In the genomic region with DNA sequence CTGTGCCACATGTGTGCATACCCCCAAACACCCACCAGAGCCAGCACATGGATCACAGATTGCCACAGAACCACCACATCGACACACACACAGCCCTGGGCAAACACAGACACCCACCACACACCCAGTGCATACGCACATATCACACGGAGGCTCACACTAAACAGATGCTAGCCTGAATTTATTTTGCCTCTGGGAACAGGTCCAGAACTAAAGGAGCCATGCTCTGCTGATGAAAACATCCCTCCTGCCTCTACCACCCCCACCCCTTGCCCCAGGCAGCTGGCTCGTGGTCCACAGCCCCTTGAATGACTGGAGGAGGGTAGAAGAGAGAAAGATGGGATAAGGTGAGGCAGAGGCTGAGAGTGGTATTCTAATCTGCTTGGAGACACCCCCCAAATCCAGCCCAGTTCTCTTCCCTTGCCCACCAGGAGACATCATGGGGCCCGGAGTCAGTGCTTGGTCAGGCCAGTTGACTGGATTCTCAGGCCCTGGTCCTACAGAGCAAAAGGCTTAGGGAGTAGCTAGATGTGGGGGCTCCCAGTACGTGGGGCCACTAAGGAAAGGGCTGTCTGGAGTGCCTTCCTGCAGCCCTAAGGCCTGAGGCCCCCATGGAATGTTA, we compare ENCODE assay signal across 8 mouse cellular contexts. TPM values are rescaled to one million over a fixed set of nuclear protein-coding genes. Genes with fewer than 3 reads are reported as not detected.
DNase-seq lines count a peak whose midpoint lies in the region; ATAC-seq lines count a peak whose summit lies in the region.

No protein-coding gene starts in this region.

- WGBS in embryonic facial prominence, embryonic 11.5 days = 58% methylated on average over 6 of the region's 6 CpGs
- 44% methylated on average over 6 of the region's 6 CpGs for WGBS in hindbrain, embryonic 15.5 days
- 42% methylated on average over 6 of the region's 6 CpGs for WGBS in midbrain, embryonic 16.5 days

- DNase-seq in layer of hippocampus, adult 9-11 months = peak; percentile 60
- DNase-seq in layer of hippocampus, postnatal 25 days (ENCODE audit: extremely low spot score in 1 of 2, low spot score in 1 of 2) = no peak
- DNase-seq in embryonic facial prominence, embryonic 11.5 days (ENCODE audit: low spot score) = no peak
- no peak for DNase-seq in natural killer cell, adult 2 months (ENCODE audit: low spot score in 2 of 2)
- no peak for DNase-seq in kidney, adult 11 months
- DNase-seq in cerebellum, postnatal 25 days = no peak

- H3K9ac ChIP-seq in embryonic facial prominence, embryonic 11.5 days (replicated peaks; ENCODE audit: low read length) = peak overlapping the region; percentile 4; the same call in 1 of the 2 replicates
- H3K9ac ChIP-seq in hindbrain, embryonic 15.5 days = 0 out of 2 replicates have a peak overlapping the region, but pooled peaks have one; percentile 4
- H3K9ac ChIP-seq in midbrain, embryonic 16.5 days (ENCODE audit: low read depth, low read length) = 0 out of 2 replicates have a peak overlapping the region, but pooled peaks have one; percentile 3

- peaks cover 14% of the 10 kb centered on the region for H3K4me1 ChIP-seq in embryonic facial prominence, embryonic 11.5 days (ENCODE audit: control insufficient read depth, insufficient read depth, low read length)
- peaks cover 86% of the 10 kb centered on the region for H3K4me1 ChIP-seq in hindbrain, embryonic 15.5 days (replicated peaks)
- peaks cover 64% of the 10 kb centered on the region for H3K4me1 ChIP-seq in midbrain, embryonic 16.5 days (ENCODE audit: control insufficient read depth, insufficient read depth, low read length)

- H3K36me3 ChIP-seq in embryonic facial prominence, embryonic 11.5 days (replicated peaks; ENCODE audit: control insufficient read depth, insufficient read depth, low read depth, low read length) = no peaks in the 10 kb centered on the region
- H3K36me3 ChIP-seq in hindbrain, embryonic 15.5 days = no peaks in the 10 kb centered on the region
- no peaks in the 10 kb centered on the region for H3K36me3 ChIP-seq in midbrain, embryonic 16.5 days (ENCODE audit: control insufficient read depth, insufficient read depth, low read length)

- no peak overlapping the region for H3K4me3 ChIP-seq in embryonic facial prominence, embryonic 11.5 days (ENCODE audit: low read depth, low read length)
- 0 out of 2 replicates have a peak overlapping the region, but pooled peaks have one; percentile 3 for H3K4me3 ChIP-seq in hindbrain, embryonic 15.5 days
- no peak overlapping the region; the same call in 1 of the 2 replicates for H3K4me3 ChIP-seq in midbrain, embryonic 16.5 days (ENCODE audit: low read depth, low read length)

- H3K9me3 ChIP-seq in embryonic facial prominence, embryonic 11.5 days (replicated peaks; ENCODE audit: control insufficient read depth, low read length) = no peaks in the 10 kb centered on the region
- H3K9me3 ChIP-seq in hindbrain, embryonic 15.5 days = no peaks in the 10 kb centered on the region
- no peaks in the 10 kb centered on the region for H3K9me3 ChIP-seq in midbrain, embryonic 16.5 days (replicated peaks; ENCODE audit: control insufficient read depth, low read length, poor library complexity, severe bottlenecking)

- H3K27me3 ChIP-seq in embryonic facial prominence, embryonic 11.5 days (ENCODE audit: control insufficient read depth, insufficient read depth, low read length) = no peaks in the 10 kb centered on the region
- H3K27me3 ChIP-seq in hindbrain, embryonic 15.5 days = no peaks in the 10 kb centered on the region
- no peaks in the 10 kb centered on the region for H3K27me3 ChIP-seq in midbrain, embryonic 16.5 days (ENCODE audit: control insufficient read depth, insufficient read depth, low read depth, low read length)

- ATAC-seq in embryonic facial prominence, embryonic 11.5 days (replicated peaks; ENCODE audit: insufficient number of reproducible peaks, low FRiP score, low TSS enrichment, low read depth) = no peak
- no peak for ATAC-seq in hindbrain, embryonic 15.5 days (ENCODE audit: low FRiP score, low read depth)
- no peak for ATAC-seq in midbrain, embryonic 16.5 days

- no peak overlapping the region for H3K4me2 ChIP-seq in embryonic facial prominence, embryonic 11.5 days (ENCODE audit: low read depth, low read length)
- H3K4me2 ChIP-seq in hindbrain, embryonic 15.5 days = peak overlapping the region; percentile 84
- peak overlapping the region; percentile 62 for H3K4me2 ChIP-seq in midbrain, embryonic 16.5 days (ENCODE audit: low read length)

- no peak overlapping the region for H3K27ac ChIP-seq in embryonic facial prominence, embryonic 11.5 days (replicated peaks; ENCODE audit: low read depth, low read length)
- peak overlapping the region; percentile 61; the same call in 1 of the 2 replicates for H3K27ac ChIP-seq in hindbrain, embryonic 15.5 days (replicated peaks)
- no peak overlapping the region for H3K27ac ChIP-seq in midbrain, embryonic 16.5 days (ENCODE audit: low read length)

RNA-seq across cellular contexts. Expression of a gene that starts 16.0 kb away (rescaled TPM):
- total RNA-seq in layer of hippocampus, postnatal 25 days (2021) = 10 to 100 TPM; 15.6 to 30.1 TPM
- polyA plus RNA-seq in embryonic facial prominence, embryonic 11.5 days (2014; fragmentation: Nextera tagmentation; extraction: Ambion mirVana) = 17.0 and 20.3 TPM in 2 replicates
- 25.5 and 28.1 TPM in 2 replicates for polyA plus RNA-seq in hindbrain, embryonic 15.5 days (2015; fragmentation: Nextera tagmentation; extraction: Ambion mirVana)
- 28.6 and 31.5 TPM in 2 replicates for polyA plus RNA-seq in midbrain, embryonic 16.5 days (2015; fragmentation: Nextera tagmentation; extraction: Ambion mirVana)

RNA-seq across cellular contexts. Expression of a gene that starts 50.0 kb away (rescaled TPM):
- total RNA-seq in layer of hippocampus, postnatal 25 days (2021) = 100 to 1,000 TPM; 151 to 169 TPM
- polyA plus RNA-seq in embryonic facial prominence, embryonic 11.5 days (2014; fragmentation: Nextera tagmentation; extraction: Ambion mirVana) = 18.9 and 22.8 TPM in 2 replicates
- polyA plus RNA-seq in hindbrain, embryonic 15.5 days (2015; fragmentation: Nextera tagmentation; extraction: Ambion mirVana) = 93.1 and 97.5 TPM in 2 replicates
- polyA plus RNA-seq in midbrain, embryonic 16.5 days (2015; fragmentation: Nextera tagmentation; extraction: Ambion mirVana) = 92.1 and 100 TPM in 2 replicates
